Mouse (Mus musculus): ENCODE results near the gene Saysd1. TPM values are rescaled to one million over a fixed set of nuclear protein-coding genes. Genes with fewer than 3 reads are reported as not detected.

The Saysd1 gene
- total and polyA plus RNA-seq, 3 experiments = 3.2 to 4.4 TPM; not detected in 1

DNA sequence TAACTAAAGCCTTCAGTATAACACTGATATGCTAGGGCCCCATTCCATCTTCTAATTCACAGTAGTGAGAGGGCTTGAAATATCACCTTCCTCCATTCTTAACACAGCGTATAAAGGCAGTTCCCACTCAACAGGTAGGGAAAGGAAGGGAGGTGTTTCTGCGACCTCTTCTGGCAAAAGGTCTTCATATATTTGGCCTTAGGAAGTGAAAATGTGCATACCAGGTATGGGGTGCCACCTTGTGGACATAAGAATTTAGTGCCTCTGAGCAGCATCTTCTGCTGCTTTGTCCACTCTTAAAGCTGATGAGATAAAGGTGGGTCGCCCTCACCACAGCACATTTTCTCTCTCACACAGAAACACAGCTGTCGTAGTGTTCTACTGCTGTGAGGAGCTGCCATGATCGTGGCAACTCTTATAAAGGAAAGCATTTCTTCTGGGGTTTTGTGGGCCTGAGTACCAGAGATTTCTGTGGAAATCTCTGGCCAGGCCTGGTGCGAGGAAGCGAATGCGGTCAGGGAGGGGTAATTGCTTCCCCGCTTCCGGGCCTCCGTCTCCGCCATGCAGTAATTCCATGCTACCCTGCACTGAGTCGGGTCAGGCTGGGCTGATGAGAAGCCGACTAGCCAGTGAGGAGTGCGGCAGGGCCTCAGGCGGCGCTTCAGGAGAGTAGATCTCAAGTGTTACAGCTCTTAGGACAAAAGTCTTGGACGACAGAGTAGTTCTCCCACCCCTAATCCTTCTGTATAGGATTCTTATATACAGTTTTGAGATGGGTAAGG is 70.8 kb downstream of the Saysd1 start:
- no peaks in the 10 kb centered on the region for H3K9me3 ChIP-seq (replicated peaks; ENCODE audit: insufficient read depth, low read length)
- peaks cover 0 to 3% of the 10 kb centered on the region in 2 experiments; a peak in 1 of 4 replicates for H3K27me3 ChIP-seq (ENCODE audit: control insufficient read depth in 1 of 2, insufficient read depth in 2 of 2, low read length in 2 of 2)
- H3K9ac ChIP-seq (ENCODE audit: control insufficient read depth, low read depth, low read length, poor library complexity, severe bottlenecking) = no peak overlapping the region
- TF ChIP-seq SMC3 (IDR thresholded peaks at IDR 0.05; ENCODE audit: low read depth, low read length) = peak; percentile 100
- TF ChIP-seq POLR2A (IDR thresholded peaks at IDR 0.05; ENCODE audit: control insufficient read depth in 1 of 2, insufficient read depth in 1 of 2, low read depth in 1 of 2, low read length in 2 of 2, poor library complexity in 1 of 2) = no peak
- TF ChIP-seq RAD21 (IDR thresholded peaks at IDR 0.05; ENCODE audit: low read depth, low read length) = peak; percentile 100
- peak; percentile 42 for TF ChIP-seq SIN3A (IDR thresholded peaks at IDR 0.05; ENCODE audit: low read length)
- TF ChIP-seq E2F4 (IDR thresholded peaks at IDR 0.05; ENCODE audit: borderline replicate concordance, low read depth, low read length) = no peak
- TF ChIP-seq RCOR1 (IDR thresholded peaks at IDR 0.05; ENCODE audit: low read depth, low read length) = no peak
- TF ChIP-seq JUND (IDR thresholded peaks at IDR 0.05; ENCODE audit: low read depth, low read length) = 0 out of 2 replicates have a peak, but pooled peaks have one; percentile 17
- TF ChIP-seq CTCF (IDR thresholded peaks at IDR 0.05 in 2 of 3, conservative IDR thresholded peaks at IDR 0.05 in 1 of 3; ENCODE audit: control insufficient read depth in 1 of 3, insufficient read depth in 1 of 3, low read depth in 2 of 3, low read length in 3 of 3, poor library complexity in 1 of 3, severe bottlenecking in 1 of 3) = peak; percentile 55 to 100 (median 83); a peak in 5 of 6 replicates
- peak; percentile 99 for TF ChIP-seq ZC3H11A (IDR thresholded peaks at IDR 0.05; ENCODE audit: low read depth, low read length)
- no peak overlapping the region for H3K27ac ChIP-seq (ENCODE audit: control insufficient read depth, low read depth, low read length)
- H3K79me2 ChIP-seq (ENCODE audit: control insufficient read depth, insufficient read depth, low read length, poor library complexity) = no peaks in the 10 kb centered on the region
- peak; percentile 82 for DNase-seq (ENCODE audit: low read depth, low spot score)
- H3K4me3 ChIP-seq (ENCODE audit: control insufficient read depth in 1 of 2, insufficient read depth in 1 of 2, low read depth in 2 of 2, low read length in 2 of 2) = no peak overlapping the region
- H3K36me3 ChIP-seq (ENCODE audit: control insufficient read depth in 1 of 2, insufficient read depth in 2 of 2, low read length in 2 of 2) = no peaks in the 10 kb centered on the region
- no peaks in the 10 kb centered on the region for H3K4me1 ChIP-seq (ENCODE audit: control insufficient read depth in 1 of 2, insufficient read depth in 2 of 2, low read length in 2 of 2)

GRCm38 (mm10) chr14:20064771-20065170 is 73.6 kb downstream of the Saysd1 start:
- Histone ChIP-seq H3K79me2 (ENCODE audit: control insufficient read depth, insufficient read depth, low read length, poor library complexity) (no peaks in the 10 kb centered on the region), H3K9me3 (replicated peaks; ENCODE audit: insufficient read depth, low read length) (no peaks in the 10 kb centered on the region), H3K27me3 (ENCODE audit: control insufficient read depth in 1 of 2, insufficient read depth in 2 of 2, low read length in 2 of 2) (peaks cover 0 to 3% of the 10 kb centered on the region in 2 experiments; a peak in 2 of 4 replicates), H3K36me3 (ENCODE audit: control insufficient read depth in 1 of 2, insufficient read depth in 2 of 2, low read length in 2 of 2) (no peaks in the 10 kb centered on the region), H3K27ac (ENCODE audit: control insufficient read depth, low read depth, low read length) (no peak overlapping the region), H3K4me3 (ENCODE audit: control insufficient read depth in 1 of 2, insufficient read depth in 1 of 2, low read depth in 2 of 2, low read length in 2 of 2) (no peak overlapping the region), H3K4me1 (ENCODE audit: control insufficient read depth in 1 of 2, insufficient read depth in 2 of 2, low read length in 2 of 2) (no peaks in the 10 kb centered on the region), H3K9ac (ENCODE audit: control insufficient read depth, low read depth, low read length, poor library complexity, severe bottlenecking) (no peak overlapping the region)
- DNase-seq (ENCODE audit: low read depth, low spot score) = no peak
- TF ChIP-seq RCOR1 (IDR thresholded peaks at IDR 0.05; ENCODE audit: low read depth, low read length) = no peak
- TF ChIP-seq MYB (IDR thresholded peaks at IDR 0.05; ENCODE audit: low read depth, low read length) = no peak
- no peak for TF ChIP-seq CTCF (IDR thresholded peaks at IDR 0.05 in 2 of 3, conservative IDR thresholded peaks at IDR 0.05 in 1 of 3; ENCODE audit: control insufficient read depth in 1 of 3, insufficient read depth in 1 of 3, low read depth in 2 of 3, low read length in 3 of 3, poor library complexity in 1 of 3, severe bottlenecking in 1 of 3)
- no peak for TF ChIP-seq GABPA (IDR thresholded peaks at IDR 0.05; ENCODE audit: low read depth, low read length)
- TF ChIP-seq GATA1 (IDR thresholded peaks at IDR 0.05; ENCODE audit: low read depth, low read length) = no peak
- no peak for TF ChIP-seq NRF1 (IDR thresholded peaks at IDR 0.05; ENCODE audit: insufficient read depth, low read depth, low read length, poor library complexity, severe bottlenecking)
- no peak for TF ChIP-seq BHLHE40 (IDR thresholded peaks at IDR 0.05; ENCODE audit: borderline replicate concordance, low read depth, low read length)
- TF ChIP-seq NELFE (IDR thresholded peaks at IDR 0.05; ENCODE audit: low read depth, low read length) = no peak

Measured in MEL (cell line).